Mouse (Mus musculus): Measurements from ENCODE around the gene Snx29.

Gene Snx29

DNA sequence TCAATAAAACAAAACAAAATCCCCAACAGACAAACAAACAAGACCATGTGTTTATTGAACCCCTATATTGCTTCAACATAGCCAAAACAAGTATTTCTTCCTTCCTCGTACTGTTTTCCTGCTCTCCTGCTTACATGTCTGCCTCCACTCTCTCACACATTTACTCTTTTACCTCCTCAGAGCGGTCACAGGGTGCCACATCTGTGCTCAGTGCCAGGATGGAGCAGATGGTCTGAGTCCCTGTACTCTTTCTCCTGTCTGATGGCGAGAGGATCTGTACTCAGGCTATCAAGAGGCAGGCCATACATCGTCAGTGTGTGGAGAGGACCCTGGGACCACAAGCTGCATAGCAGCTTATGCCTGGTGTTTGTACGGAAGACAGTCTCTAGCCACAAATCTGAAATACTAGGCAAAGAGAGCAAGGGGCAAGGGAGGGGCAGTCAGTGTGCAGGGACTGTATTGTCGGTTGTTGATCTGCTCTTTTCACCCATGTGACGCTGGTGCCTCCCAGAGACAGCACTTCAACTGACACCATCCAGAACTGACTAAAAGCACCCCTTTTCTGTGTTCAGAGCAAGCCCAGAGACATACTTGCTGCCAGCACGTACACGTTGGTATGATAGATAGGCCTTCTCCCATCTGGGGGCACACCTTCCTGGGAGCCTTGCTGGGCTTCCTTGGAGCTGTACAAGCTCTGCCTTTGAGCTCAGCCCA lies 368.9 kb downstream of the Snx29 start:
- DNase-seq, result peak in 1 of 2 experiments; percentile 16

DNA sequence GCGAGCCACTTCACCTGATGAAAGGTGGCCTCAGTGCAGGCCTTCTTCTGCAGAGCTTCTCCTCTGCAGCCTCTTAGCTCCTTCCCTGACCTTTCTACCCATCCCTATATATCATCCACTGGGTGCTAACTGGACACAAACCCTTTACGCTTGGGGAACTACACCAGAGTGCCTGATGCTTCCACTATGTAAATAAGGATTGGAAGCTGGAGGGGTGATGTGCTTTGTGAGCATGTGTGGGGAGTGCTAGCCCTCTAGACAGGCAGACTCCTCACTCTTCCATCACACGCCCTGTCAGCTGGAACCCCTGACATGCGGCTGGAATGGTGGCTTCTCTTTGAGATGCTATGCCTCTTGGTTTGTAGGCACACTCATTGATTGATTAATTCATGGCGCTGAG lies 370.0 kb downstream of the Snx29 start:
- DNase-seq, result no peak

DNA sequence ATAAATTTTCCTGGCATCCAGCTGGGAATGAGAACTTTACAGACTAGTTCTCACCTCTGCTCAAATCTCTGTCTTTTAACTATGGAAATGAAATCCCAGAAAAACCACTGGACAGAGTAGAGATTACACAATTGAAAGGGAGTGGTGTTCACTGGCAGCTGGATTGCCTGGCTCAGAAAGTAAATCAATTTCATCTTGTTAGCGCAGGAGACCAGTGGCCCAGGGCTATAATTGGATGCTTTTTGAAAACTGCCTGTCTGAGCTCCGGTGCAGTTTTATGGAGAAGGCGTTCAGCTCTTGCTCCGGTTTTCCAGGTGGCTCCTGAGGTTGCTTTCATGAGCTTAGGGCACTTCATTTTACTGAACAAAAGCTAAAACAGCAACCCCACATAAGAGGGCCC lies 371.7 kb downstream of the Snx29 start:
- DNase-seq, result no peak

DNA sequence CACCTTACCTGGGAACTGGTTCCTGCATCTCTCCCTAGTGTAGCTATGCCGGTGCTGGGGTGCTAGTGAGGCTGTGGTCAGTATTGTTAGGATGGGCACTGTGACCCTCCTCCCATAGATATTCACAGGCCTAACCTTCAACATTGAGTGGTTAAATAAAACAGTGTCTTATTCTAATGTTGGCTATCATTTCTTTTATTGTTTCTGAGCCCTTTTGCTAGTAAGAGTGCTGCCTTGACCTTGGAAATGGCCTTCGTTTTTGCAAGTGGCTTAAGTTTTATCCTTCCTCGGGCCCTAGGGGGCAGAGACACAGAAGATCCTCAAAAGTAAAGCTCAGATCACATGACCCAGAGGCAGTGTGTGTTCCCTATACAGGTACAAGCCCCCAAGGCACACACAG lies 374.1 kb downstream of the Snx29 start:
- no peak for DNase-seq

DNA sequence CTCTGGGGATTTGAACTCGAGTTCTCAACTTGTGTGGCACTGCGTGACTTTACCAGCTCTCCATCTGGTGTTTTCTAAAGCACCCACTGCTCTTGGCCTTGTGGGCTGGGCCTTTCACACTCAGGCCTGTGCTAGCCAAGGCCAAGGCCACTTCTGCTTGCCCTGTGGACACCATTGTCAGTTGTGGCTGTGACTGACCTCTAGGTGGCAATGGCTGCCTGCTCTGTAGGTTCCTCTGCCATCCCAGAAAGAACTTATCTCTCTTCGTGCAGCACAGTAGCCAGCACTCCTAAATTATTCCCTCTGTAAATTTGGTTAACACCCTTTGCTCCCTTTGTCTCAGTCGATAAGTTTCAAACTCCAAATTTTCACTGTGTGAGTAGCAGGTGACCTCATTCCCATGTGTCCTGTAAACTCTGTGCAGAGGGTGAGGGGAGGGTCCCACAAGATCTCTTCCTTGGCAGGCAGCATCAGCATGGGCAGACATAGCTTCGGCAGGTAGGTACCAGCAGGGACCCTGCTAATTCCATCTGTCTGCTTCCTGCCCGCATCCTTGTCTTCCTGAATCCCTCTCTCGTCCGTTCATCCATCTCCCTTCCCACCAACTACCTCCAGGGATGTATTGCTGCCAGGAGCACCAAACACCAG lies 375.1 kb downstream of the Snx29 start:
- peak; percentile 57 to 61 for DNase-seq

DNA sequence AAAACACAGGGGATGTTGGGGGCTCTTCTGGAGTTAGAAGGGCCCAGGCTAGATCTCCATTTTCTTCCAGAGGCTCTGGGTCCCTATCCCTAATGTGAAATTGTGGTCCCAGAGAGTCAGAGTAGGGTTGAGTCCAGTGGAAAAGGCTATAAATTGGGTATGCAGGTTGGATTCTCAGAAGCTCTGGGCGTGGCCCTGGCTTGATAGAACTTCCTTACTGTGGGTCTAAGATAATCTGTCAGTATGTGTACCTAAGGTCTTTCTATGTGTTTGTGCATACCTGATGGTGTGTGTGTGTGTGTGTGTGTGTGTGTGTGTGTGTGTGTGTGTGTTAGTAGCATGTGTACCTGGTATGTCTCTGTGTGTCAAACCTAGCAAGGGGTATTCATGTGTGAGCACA lies 378.9 kb downstream of the Snx29 start:
- no peak for DNase-seq

DNA sequence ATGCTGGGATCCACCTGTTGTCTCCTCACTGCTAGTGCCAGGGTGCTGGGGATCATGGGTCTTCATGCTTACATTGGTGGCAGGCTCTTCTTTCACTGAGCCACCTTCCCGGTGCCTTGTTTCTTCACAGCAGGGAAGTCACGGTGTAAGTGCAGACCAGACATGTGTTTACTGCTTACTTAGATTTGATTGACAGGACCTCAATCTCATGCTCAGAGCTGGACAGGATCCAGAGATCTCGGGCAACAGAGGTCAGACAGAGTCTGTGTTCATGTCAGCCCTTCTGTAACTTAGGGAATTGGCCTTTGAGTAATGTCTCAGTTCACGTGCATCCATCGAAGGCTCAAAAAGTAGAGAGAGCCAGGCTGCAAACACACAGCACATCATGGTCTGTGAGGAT lies 381.4 kb downstream of the Snx29 start:
- DNase-seq, result no peak

DNA sequence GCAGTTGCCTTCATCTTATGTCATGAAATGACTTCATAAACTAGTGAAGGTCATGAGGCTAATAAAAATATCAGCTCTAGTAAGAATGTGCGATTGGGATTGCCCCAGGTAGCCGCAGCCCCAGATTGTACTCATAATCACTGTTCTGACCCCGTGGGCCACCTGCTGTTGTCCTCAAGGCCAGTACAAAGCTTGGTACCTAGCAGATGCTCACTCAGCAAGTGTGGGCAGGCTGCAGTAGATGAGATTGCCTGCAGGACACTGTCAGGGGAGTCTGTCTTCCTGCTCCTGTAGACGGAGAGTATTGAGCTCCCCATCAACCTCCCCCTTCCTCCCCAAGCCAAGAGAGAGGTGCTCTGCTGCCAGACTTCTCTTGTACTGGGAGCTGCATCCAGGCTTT lies 382.7 kb downstream of the Snx29 start:
- peak; percentile 52 to 62 for DNase-seq

DNA sequence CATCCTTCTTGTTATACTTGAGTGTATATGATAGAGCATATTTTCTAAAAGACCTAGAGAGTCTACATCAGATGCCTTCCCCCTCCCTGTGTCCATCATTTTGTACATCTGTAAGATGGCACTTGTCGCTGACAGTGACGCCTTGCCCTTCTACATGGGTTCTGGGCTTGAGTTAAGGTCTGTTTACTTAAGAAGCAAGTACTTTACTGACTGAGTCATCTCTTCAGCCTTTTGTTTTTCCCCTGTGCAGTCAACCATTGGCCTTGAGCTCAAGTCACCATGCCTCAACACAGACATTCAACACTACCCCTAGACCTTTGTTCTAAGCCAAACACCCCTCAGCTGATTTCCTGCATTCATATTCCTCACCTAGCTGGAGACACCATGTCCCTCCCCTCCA lies 385.4 kb downstream of the Snx29 start:
- DNase-seq, result no peak

DNA sequence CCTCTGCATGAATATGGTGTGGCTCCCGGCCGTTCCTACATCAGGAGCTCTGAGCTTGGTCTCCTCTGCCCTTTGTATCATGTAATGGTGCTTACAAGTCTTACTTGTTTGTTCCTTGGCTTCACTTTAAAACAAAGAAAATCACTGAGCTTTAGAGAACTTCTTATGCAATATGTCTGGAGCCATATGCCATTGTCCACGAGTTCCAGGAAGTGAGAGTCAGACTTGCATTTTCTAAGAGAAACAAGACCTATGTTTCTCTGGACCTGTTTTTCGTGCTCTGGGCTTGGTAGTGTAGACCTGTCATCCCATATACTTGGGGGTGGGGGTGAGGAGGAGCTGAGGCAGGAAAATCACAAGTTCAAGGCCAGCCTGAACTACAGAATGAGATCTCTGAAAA lies 386.7 kb downstream of the Snx29 start:
- DNase-seq, result no peak

DNA sequence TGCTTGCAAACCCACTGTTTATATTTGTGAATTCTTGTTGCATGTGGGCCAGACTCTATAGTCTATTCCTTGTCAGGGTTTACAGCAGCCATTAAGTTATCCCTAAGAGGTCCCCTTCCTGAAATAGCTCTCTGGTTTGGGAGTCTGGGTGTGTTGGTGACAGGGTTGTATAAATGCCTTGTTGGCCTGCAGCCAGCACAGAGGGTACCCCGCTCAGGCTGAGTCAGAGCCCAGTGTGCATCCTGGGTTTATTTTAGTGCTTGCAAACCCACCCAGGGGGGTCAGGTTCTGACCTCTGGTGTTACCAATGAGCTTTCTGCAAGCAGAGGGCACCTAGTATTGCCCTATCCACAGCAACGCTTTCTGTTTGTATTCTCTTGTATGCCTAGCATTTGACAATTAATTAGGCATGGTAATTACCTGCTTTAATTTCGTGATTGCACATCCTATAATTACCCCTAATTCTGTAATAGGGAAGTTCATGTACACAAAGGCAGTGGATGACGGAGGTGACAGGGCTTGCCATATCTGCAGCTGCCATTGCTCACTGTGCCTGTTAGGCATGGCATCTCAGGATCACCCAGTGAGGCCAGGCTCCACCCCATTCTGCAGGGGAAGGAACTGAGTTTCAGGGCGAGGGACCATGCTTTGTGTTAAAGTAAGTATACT lies 387.4 kb downstream of the Snx29 start:
- no peak for DNase-seq

DNA sequence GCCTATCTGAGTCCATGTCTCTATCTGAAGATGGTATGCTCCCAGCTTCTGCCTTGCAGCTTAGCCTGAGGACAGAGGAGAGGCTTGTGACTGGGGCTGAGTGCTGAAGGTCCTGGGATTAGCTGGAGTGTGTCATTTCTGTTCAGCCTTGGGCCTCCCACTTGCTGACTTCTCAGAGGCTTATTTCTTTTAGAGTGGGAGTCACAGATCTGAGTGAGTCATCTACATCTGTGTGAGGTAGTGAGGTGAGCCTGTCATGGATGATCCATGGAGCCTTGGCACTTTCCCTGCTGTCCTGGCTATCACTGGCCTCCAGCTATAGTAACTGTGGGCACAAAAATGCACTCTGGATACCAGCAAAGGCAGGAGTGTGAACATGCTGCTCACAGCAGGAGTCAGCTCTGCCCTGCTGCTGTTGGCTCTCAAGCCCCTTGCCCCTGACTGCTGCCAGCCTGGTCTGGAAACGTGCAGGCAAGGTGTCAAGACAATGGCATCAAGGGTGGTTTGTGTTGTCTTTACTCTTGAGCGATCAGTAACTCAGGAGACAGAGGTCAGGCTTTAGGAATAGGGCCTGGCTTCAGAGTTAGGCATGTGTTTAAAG lies 390.7 kb downstream of the Snx29 start:
- no peak for DNase-seq

DNA sequence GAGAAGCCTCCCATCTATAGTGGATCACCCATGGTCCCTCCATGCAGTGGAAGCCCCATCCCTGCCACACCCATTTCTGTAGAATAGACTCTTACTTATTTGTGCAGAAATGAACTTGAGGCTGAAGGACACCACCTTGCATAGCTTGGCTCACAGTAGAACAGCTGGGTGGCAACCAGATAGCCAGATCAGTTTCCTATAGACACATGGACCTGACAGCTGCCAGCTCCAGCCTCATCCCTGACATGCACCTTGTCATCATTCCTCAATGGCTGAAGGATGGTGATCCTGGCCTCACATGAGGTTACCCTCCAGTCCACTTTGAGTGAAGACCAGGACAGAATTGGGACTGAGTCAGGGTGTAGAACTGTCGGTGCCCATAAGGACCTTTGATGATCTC lies 394.2 kb downstream of the Snx29 start:
- DNase-seq, result no peak

DNA sequence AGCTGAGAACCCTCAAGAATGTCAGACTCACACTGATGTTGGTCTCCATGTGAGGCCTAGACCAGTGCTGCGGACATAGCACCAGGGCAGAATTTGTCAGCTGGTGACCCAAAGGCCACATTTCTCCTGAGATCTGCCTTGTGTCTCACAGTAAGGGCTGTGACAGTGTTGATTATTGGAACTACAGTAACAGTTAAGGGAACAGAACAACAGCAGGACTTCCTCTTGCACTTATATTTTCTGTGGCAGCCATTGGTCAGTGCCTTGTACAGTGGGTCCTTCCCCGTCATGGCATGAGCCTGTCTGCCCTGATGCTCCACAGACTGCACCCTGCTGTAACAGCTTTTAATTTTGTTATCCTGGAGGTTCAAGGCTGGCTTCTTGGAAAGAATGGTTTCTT lies 403.2 kb downstream of the Snx29 start:
- DNase-seq, result no peak

DNA sequence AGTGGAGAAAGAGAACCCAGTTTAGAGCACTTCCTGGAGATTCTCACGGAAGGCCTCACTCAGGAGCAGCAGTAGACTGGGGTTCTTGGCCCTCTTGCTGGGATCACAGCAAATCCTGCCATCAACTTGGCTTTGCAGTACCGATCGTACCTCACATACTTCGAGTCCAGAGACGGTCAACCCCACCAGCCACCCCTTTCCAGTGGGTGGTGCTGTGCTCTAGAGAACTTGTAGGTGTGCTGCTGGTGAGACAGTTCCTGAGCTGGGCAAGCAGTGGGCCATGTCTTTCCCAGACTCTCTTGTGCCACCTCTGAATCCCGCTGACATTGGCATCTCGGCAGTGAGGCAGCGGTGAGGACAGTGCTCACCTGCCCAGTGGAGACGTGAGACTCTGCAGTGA lies 404.6 kb downstream of the Snx29 start:
- no peak for DNase-seq

DNA sequence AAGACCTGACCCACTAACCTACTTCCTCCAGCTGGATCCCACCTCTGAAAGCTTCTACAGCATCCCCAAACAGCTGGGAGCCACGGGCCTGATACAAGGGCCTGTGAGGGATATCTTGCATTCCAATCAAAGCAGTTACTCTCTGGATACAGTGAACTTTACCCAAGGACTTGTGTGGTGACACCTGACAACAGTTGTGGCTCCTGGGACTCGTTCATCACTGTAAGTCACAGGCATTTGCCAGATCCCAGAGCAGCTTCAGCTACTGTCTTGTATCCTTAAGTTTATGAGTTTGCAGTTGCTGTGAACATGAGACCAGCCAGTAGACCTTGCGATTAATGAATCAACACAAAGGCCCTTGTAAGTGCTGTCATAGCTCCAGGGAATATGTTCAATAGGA lies 405.4 kb downstream of the Snx29 start:
- no peak for DNase-seq

DNA sequence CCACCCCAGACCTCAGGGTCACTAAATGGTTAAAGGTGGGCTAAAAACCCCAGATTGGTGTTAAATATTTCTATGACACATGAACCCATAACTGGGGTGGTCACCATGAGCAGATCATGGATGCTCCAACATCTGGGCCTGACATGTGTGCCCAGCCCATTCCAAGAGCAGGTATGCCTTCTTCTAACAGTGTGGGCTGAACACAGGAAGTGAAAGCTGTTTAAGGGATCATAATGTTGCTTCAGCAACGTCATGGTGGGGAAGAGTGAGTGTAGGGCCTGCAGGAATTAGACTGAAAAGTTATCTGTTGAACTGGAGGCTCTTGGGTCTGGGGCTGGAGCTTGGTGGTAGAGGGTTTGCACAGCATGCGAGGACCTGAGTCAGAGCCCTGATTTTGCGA lies 405.9 kb downstream of the Snx29 start:
- DNase-seq, result no peak

DNA sequence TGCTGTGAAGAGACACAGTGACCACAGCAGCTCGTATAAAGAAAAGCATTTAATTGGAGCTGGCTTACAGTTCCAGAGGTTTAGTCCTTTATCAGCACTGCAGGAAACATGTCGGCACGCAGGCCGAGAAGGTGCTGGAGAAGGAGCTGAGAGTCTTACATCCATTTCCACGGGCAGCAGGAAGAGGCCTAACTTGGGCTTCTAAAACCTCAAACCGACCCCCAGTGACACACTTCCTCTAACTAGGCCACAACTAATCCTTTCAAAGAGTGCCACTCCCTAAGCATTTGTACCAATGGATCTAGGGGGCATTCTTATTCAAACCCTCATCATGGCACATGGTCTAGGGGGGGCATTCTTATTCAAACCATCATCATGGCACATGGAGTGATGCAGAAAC lies 406.4 kb downstream of the Snx29 start:
- DNase-seq, result no peak

DNA sequence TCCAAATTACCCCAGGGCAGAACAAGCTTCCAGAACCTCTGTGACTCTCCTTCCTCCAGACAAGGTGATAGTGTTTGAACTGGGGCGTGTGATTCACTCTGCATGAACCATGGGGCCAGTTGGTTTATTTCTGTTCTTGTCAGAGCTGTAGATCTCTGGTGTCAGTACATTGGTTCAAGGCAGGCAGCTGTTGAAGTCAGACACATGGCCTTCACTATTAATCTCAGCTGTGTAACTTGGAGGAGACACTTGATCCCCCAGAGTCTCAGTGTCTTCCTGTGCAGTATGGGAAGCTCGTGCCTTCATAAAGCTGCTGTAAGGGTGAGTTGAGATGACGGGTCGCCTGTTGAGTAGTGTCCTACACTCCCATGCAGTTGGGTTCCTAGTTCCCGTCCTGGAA lies 407.1 kb downstream of the Snx29 start:
- no peak for DNase-seq

DNA sequence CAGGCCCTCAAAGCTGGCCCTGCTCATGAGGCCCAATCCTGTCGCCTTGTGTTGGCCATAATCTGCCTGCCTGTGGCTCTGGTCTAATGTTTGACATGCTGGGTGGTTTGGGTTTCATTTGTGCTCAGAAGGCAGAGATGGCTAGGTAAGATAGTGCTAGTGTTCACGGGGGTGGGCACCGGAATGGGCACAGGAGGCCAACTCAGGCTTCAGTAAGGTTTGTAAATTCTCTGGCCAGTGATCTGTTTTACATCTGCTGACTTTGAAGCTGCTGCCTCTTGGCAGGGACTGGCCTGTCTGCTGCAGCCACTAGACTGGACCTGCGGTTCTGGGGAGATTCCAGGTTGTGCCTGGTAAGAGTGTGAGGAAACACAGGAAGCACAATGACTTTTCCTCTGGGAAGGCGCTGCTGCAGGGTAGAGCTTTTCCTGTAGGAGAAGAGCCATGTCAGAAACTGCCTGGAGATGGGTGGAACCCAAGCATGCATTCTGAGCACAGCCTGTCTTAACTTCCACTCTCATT lies 408.4 kb downstream of the Snx29 start:
- DNase-seq, result no peak

DNA sequence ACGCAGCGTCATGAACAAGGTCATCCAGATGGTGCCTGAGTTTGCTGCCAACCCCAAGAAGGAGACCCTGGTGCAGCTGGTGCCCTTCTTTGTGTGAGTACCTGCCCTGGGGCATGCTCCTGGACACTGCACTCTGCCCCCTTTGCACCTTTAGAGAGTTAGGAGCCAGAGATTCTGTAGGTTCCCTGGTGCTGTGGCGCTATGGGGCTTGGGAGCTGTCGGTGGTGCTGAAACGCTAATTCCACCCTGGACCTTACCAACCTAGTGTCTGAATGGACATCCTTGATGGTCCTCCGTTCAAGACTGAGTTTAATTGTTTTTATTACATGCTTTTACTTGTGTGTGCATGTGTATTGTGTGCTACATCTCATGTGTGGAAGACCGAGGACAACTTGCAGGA lies 415.6 kb downstream of the Snx29 start:
- no peak for DNase-seq

DNA sequence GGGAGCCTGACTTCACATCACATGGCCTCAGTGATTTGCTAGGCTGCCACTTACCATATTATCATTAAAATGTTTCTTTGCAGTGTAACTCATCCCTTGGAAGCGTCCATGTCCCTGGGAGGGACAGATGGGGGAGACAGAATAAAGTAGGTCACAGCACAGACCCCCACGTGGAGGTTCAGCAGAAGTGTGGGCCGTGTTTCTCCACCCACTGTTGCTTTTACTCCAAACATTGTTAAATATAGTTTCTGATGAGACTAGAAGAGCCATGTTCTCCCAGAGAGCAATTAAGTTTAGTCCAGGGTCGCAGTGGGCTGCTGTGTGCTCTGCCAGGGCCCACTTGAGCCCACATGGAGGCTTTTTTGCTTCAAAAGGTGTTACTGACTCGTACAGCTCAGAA lies 419.2 kb downstream of the Snx29 start:
- DNase-seq, result no peak

DNA sequence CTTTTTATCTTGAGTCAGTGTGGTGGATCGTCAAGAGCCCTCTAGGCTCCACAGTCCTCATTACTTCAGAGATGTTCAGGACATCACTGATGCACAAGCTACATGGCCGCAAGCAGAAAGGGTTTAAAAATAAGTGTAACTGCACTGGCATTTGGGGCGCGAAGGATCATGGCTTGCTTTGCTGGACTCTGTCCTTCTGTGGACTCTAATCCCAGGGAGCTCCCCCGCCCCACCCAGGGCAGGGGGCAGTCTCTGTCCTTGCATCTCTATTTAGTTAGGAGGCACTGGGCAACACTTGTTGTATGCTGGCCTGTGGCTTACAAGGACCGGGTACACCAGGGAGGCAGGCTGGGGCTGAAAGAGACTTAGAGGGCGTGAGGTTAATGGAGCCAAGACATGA lies 419.6 kb downstream of the Snx29 start:
- no peak for DNase-seq

DNA sequence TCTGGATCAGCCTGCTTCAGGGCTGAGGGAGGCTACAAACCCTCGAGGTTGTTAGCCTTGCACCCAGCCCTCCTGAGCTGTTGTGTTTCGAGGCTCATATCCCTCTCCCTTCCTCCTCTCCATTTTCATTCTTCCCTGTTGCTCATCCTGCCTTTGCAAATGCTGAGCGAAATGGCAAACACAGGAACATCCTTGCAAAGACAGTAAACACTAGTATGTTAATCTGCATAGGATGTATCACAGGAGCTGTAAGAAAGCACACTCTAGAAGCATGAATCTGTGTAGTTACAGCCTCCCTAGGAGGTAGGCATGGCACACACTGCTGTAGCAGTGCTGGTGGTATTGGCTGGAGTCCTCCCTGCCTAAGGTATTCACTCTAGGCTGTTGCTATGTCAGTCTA lies 420.3 kb downstream of the Snx29 start:
- DNase-seq, result no peak
